Mouse (Mus musculus): ENCODE results near the gene Hhex. TPM values are rescaled to one million over a fixed set of nuclear protein-coding genes. Genes with fewer than 3 reads are reported as not detected.
A peak's percentile ranks its signal among the peaks of the same experiment; 100 is the strongest.

Gene Hhex
- total RNA-seq (2021), result 1 to 10 TPM; 1.2 to 1.7 TPM
- long read RNA-seq, result 0 reads

GRCm38 (mm10) chr19:37434263-37434951 is at the start of gene Hhex:
Gene Hhex, plus strand, starts transcription at chr19:37434810.
- DNase-seq (ENCODE audit: low spot score in 2 of 2), result peak in 1 of 2 experiments; percentile 20

DNA sequence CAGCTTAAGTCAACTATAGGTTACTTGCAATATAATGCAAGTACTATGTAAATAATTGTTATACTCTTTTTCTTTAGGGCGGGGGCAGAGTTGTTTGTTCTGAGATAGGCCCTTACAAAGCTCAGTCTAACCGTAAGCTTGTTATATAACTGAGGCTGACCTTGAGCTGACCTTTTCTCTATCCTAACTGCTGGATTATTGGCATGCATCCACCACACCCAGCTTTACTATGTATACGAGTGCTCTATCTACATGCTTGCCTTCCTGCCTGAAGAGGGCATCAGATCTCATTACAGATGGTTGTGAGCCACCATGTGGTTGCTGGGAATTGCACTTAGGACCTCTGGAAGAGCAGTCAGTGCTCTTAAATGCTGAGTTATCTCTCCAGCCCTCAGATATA is 48.5 kb upstream of the Hhex start:
- DNase-seq (ENCODE audit: low spot score in 2 of 2), result no peak

GRCm38 (mm10) chr19:37391869-37392268 is 42.7 kb upstream of the Hhex start:
- no peak for DNase-seq (ENCODE audit: low spot score in 2 of 2)

DNA sequence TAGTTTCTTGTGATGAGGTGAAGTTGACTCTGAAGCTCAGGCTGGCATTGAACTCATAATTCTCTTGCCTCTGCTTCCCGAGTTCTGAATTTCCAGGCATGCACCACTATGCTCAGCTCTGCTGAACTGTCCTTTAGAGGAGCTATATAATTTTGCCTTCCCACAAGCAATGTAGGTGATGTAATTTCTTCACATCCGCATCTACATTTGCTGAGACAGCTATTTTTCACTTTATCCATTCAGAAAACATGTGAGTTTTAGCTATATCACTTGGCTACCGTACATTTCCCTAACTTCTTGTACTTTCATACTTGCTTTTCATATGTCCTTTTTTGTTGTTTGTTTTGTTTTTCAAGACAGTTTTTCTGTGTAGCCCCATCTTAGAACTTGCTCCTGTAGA is 38.3 kb upstream of the Hhex start:
- DNase-seq (ENCODE audit: low spot score in 2 of 2), result no peak

- no peak for DNase-seq (ENCODE audit: low spot score in 2 of 2)
Observed at GRCm38 (mm10) chr19:37400936-37401335, 33.7 kb upstream of the Hhex start.

DNA sequence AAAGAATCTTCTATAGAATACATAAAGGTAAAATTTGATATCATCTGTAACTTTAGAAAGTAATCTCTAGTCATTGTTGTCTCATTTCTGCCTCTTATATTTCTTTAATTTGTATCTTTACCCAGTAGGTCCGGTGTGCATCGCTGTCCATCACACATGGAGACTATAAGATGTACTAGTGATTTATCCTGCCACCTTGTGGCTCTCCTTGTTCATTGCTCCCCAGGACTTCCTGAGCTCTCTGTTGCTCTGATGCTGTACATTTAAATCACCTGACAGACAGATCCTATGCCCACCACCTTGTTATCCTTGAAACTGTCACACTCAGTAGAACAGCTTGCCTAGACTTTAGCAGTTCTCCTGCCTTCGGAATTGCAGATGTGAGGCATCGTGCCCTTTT is 16.3 kb upstream of the Hhex start:
- DNase-seq (ENCODE audit: low spot score in 2 of 2), result peak in 1 of 2 experiments; percentile 58

GRCm38 (mm10) chr19:37419613-37420012 is 15.0 kb upstream of the Hhex start:
- peak in 1 of 2 experiments; percentile 61 for DNase-seq (ENCODE audit: low spot score in 2 of 2)

DNA sequence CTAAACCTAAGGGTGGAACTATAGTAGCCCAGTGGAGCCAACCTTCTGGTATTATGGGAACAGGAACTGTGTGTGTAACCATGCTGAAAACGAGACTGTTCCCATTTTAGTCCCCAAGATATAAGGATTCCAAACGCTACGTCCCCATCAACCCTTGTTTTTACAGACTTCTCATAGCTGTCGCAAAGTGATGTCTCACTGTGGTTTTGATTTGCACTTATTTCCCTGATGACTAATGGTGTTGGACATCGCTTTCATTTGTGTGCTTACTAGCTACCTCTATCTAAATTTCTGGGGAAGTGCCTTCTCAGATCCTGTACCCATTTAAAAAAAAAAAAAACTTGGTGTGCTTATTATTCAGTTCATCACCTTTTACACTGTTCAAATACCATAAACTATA is 6.0 kb upstream of the Hhex start:
- no peak for DNase-seq (ENCODE audit: low spot score in 2 of 2)

DNA sequence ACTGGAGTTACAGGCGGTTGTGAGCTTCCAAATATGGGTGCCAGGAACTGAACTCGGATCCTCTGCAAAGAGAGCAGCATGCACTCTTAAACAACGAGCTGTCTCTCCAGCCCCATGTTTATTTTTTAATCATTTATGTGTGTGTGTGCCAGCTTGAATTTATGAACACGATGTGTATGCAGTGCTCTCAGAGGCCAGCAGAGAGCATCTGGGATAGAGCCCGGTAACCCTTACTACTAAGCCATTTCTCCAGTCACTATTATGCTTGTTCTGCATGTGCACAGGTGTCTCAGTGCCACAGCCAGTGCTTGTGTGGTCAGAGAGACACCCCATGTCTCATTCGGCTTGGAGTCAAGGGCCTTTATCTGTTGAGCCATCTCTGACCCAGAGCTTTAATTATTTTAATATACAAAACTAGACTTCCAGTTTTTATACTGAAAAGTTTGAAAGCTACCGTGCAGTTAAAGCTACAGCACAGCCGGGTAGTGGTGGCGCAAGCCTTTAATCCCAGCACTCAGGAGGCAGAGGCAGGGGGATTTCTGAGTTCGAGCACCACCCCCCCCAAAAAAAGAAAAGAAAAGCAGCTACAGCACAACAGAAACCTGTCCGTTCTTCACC is 3.4 kb upstream of the Hhex start:
- no peak for DNase-seq (ENCODE audit: low spot score in 2 of 2)

GRCm38 (mm10) chr19:37432868-37433570 is 1.6 kb upstream of the Hhex start:
- no peak for DNase-seq (ENCODE audit: low spot score in 2 of 2)

- no peak for DNase-seq (ENCODE audit: low spot score in 2 of 2)
Observed at GRCm38 (mm10) chr19:37433895-37434262, 731 bp upstream of the Hhex start.

GRCm38 (mm10) chr19:37435041-37435852 is 637 bp downstream of the Hhex start:
- no peak for DNase-seq (ENCODE audit: low spot score in 2 of 2)

DNA sequence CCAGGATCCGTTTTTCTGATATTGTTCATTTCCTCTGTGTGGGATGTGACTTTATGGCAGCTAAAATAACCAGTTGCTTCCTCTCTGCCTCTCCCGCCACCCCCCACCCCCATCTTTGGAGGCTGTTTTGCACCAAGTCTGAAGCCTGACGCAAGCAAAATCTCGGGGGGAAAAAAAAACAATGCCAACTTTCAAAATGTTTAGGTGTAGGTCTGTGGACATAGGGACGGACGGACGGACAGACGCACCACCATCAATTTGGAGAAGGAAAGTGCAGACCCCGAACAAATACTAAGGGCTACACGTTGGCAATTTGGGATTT is 1.2 kb downstream of the Hhex start:
- DNase-seq (ENCODE audit: low spot score in 2 of 2), result no peak

DNA sequence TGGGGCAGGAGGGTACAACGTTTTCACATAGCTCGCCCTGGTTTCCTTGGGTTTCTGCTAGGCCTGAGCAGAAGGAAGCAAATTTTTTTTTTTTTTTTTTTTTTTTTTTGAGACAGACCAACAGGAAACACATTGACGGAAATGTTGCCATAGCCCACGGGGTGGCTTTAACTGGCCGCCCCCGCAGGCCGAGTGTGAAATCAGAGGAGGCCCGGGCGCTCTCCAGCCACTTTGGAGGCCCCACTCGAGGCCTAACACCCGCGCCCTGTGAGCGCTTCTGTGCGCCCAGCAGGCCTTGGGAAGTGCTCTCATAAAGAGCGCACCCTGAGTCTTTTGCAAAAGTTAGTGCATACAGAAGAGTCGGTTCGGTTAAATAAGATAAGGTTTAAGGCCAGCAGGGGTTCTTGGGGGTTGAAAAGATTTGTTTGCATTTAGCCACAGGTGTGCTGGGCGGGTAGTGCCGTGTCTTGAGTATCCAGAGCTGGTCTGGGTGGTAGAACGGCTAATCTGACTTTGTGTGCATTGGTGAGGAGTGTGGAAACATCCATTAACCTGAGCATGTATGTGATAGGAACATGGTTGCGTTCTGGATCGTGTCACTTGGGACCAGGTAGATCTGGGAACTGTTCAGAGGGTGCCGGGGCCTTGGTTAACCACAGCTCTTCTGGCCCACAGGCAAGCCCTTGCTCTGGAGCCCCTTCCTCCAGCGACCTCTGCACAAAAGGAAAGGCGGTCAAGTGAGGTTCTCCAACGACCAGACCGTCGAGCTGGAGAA is 2.1 kb downstream of the Hhex start:
- DNase-seq (ENCODE audit: low spot score in 2 of 2), result no peak

GRCm38 (mm10) chr19:37437289-37437606 is 2.6 kb downstream of the Hhex start:
- no peak for DNase-seq (ENCODE audit: low spot score in 2 of 2)

DNA sequence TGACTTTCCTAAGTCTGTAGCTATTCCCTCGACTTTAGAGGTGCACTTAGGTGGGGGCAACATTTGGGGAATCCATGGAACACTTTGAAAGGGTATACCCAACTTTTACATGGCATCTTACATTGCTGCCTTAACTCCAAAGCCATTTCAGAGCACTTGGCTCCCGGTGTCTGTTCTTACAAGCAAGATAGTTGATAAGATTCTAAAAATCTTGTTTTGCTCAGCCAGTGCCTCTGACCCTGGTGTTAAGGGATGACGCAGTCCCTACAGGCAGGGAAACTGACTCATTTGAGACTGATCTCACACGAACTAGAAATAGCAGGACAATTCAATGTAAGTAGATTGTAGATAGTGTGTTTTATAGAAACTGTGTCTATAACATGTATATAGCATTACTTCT is 5.6 kb downstream of the Hhex start:
- DNase-seq (ENCODE audit: low spot score in 2 of 2), result no peak

DNA sequence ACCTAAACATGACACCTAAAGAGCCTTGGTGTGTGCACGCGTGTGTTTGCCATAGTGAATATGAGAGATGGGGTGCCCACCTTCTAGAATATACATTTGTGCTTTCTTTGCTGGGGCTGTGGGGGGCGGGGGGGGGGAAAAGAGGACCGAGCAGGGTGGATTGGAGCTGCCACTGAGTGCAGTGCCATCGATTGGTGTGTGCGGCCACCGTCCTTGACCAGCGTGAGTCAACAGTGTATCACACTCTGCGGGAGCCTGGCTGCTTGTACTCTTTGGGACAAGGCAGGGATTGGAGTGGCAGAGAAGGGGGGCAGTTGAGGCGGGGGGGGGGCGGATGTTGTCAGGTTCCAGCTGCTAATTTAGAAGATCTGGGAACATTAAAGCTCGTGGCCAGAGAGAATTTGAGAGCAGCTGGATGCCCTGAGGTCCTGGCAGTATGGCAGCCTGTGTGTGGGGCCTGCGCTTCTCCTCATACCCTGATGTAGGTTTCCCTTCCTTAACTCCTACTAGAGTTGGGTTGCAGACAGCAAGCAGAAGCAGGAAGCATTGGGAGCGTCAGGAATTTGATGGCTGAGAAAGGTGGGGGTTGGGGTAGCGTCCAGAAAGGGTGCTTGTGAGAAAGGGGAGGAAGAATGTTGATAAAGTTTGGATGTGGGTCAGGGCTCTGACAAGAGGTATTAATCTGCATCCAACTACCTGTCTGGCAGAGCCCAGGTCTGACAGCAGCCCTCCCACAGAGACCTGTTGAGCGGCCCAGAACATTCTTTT is 6.3 kb downstream of the Hhex start:
- no peak for DNase-seq (ENCODE audit: low spot score in 2 of 2)

DNA sequence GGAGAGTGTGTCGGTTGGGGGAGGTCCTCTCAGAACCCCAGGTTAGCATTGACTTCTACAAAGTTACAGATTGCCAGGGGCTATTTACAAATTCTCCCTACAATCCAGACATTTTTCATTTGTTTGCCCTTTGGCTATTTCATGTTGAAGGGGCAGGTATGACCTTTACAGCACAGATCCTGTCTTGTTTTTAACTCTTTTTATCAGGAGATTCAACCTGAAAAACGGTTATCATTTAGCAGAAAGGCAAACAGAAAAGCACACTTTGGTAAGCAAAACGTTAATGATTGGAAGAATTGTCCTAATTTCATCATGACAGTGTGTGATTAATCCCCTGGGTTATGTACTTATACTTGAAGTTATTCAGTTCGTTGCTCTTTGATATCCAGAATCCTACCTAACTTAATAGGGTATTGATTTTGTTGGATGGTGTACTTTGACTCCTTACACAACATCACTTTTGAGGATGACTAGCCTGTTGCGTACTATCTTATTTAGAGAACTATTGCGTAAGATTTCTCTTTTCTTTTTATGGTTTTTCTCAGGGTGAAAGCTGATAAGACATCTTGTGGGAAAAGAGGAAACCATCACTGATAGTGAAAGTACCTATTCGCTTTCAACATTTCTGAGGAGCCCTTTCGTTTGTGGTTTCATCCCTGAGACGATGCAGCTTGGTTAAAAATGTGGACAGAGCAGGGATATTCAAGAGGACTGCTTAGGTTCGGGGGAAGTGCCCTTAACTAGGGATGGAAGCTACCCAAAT is 8.1 kb downstream of the Hhex start:
- DNase-seq (ENCODE audit: low spot score in 2 of 2), result no peak

DNA sequence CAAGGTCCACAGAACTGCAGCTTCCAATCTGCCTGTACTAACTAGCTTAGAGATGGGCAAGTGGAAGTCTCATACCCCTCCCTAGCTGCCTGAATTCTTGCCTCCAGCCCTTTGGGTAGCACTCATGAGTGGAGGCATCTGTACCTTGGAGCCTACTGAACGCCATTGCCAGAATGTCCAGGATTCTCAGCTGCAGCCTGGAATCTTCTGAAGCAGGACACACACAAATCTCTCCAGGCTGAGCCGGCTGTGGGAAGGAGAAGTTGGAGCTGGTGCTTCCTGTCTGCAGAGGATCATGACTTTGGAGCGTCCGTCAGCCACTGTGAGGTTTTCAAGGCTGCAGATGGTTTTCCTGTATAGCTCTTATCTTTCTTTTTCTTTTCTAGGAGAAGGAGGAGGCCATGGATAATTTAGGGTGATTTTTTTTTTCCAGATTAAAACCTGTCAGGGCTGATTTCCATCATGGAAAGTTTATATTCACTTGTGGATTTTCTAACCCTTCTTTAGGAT is 9.1 kb downstream of the Hhex start:
- DNase-seq (ENCODE audit: low spot score in 2 of 2), result no peak
